Mouse (Mus musculus): ENCODE measurements around the gene Fzd1. TPM values are rescaled to one million over a fixed set of nuclear protein-coding genes. Genes with fewer than 3 reads are reported as not detected.

Gene Fzd1
- total RNA-seq (2014; rRNA removed; ENCODE audit: low replicate concordance) (31.8 and 40.2 TPM in 2 replicates), polyA plus RNA-seq (2015; fragmentation: Nextera tagmentation; extraction: Ambion mirVana) (6.1 and 7.9 TPM in 2 replicates)

- Histone ChIP-seq H3K36me3 (replicated peaks; ENCODE audit: control insufficient read depth, insufficient read depth, low read length) (peaks cover 5% of the 10 kb centered on the region; the same call in 1 of the 2 replicates), H3K4me3 (ENCODE audit: low read depth, low read length) (peak within 1 kb of the TSS; percentile 91), H3K27me3 (ENCODE audit: control insufficient read depth, insufficient read depth, low read length) (peaks cover 5% of the 10 kb centered on the region; the same call in 1 of the 2 replicates), H3K9ac (replicated peaks; ENCODE audit: low read depth, low read length) (peak within 1 kb of the TSS; percentile 95), H3K4me2 (ENCODE audit: low read depth, low read length) (peak within 1 kb of the TSS; percentile 81), H3K27ac (ENCODE audit: low read depth) (peak within 1 kb of the TSS; percentile 97), H3K9me3 (replicated peaks; ENCODE audit: control insufficient read depth, low read length) (no peaks in the 10 kb centered on the region), H3K4me1 (ENCODE audit: control insufficient read depth, insufficient read depth) (peaks cover 21% of the 10 kb centered on the region)
- ATAC-seq (ENCODE audit: insufficient read depth, low read depth) (peak; percentile 93), DNase-seq (ENCODE audit: low spot score) (peak; percentile 98)
- 0% methylated on average over 24 of the region's 33 CpGs for WGBS
- TF ChIP-seq CTCF (IDR thresholded peaks at IDR 0.05; ENCODE audit: low read depth): peak; percentile 24
- TF ChIP-seq EP300 (IDR thresholded peaks at IDR 0.05; ENCODE audit: low read depth): peak; percentile 53; the same call in 1 of the 2 replicates
These were observed at the start of gene Fzd1 for GRCm38 (mm10) chr5:4757902-4758301. TSS of gene Fzd1 (minus strand) at chr5:4758035.

- Histone ChIP-seq H3K27ac (ENCODE audit: low read depth) (no peak overlapping the region), H3K4me3 (ENCODE audit: low read depth, low read length) (no peak overlapping the region), H3K9ac (replicated peaks; ENCODE audit: low read depth, low read length) (no peak overlapping the region), H3K36me3 (replicated peaks; ENCODE audit: control insufficient read depth, insufficient read depth, low read length) (no peaks in the 10 kb centered on the region), H3K27me3 (ENCODE audit: control insufficient read depth, insufficient read depth, low read length) (no peaks in the 10 kb centered on the region), H3K4me2 (ENCODE audit: low read depth, low read length) (no peak overlapping the region), H3K4me1 (ENCODE audit: control insufficient read depth, insufficient read depth) (no peaks in the 10 kb centered on the region), H3K9me3 (replicated peaks; ENCODE audit: control insufficient read depth, low read length) (no peaks in the 10 kb centered on the region)
- TF ChIP-seq EP300 (IDR thresholded peaks at IDR 0.05; ENCODE audit: low read depth) (no peak), CTCF (IDR thresholded peaks at IDR 0.05; ENCODE audit: low read depth) (no peak)
- 79% methylated on average over 4 of the region's 4 CpGs for WGBS
- ATAC-seq (ENCODE audit: insufficient read depth, low read depth): no peak
- DNase-seq (ENCODE audit: low spot score): no peak
These were observed 47.4 kb upstream of the Fzd1 start for GRCm38 (mm10) chr5:4805228-4805627.

GRCm38 (mm10) chr5:4803708-4804107 lies 45.9 kb upstream of the Fzd1 start:
- no peak for DNase-seq (ENCODE audit: low spot score)
- Histone ChIP-seq H3K9ac (replicated peaks; ENCODE audit: low read depth, low read length) (no peak overlapping the region), H3K27ac (ENCODE audit: low read depth) (no peak overlapping the region), H3K4me1 (ENCODE audit: control insufficient read depth, insufficient read depth) (no peaks in the 10 kb centered on the region), H3K36me3 (replicated peaks; ENCODE audit: control insufficient read depth, insufficient read depth, low read length) (no peaks in the 10 kb centered on the region), H3K9me3 (replicated peaks; ENCODE audit: control insufficient read depth, low read length) (no peaks in the 10 kb centered on the region), H3K4me3 (ENCODE audit: low read depth, low read length) (no peak overlapping the region), H3K27me3 (ENCODE audit: control insufficient read depth, insufficient read depth, low read length) (no peaks in the 10 kb centered on the region), H3K4me2 (ENCODE audit: low read depth, low read length) (no peak overlapping the region)
- no peak for ATAC-seq (ENCODE audit: insufficient read depth, low read depth)
- 67% methylated on average over 5 of the region's 5 CpGs for WGBS
- no peak for TF ChIP-seq CTCF (IDR thresholded peaks at IDR 0.05; ENCODE audit: low read depth)
- no peak for TF ChIP-seq EP300 (IDR thresholded peaks at IDR 0.05; ENCODE audit: low read depth)

- ATAC-seq (ENCODE audit: insufficient read depth, low read depth) (no peak), DNase-seq (ENCODE audit: low spot score) (no peak)
- Histone ChIP-seq H3K4me2 (ENCODE audit: low read depth, low read length) (no peak overlapping the region), H3K4me1 (ENCODE audit: control insufficient read depth, insufficient read depth) (no peaks in the 10 kb centered on the region), H3K9me3 (replicated peaks; ENCODE audit: control insufficient read depth, low read length) (no peaks in the 10 kb centered on the region), H3K27me3 (ENCODE audit: control insufficient read depth, insufficient read depth, low read length) (no peaks in the 10 kb centered on the region), H3K4me3 (ENCODE audit: low read depth, low read length) (no peak overlapping the region), H3K36me3 (replicated peaks; ENCODE audit: control insufficient read depth, insufficient read depth, low read length) (no peaks in the 10 kb centered on the region), H3K9ac (replicated peaks; ENCODE audit: low read depth, low read length) (no peak overlapping the region), H3K27ac (ENCODE audit: low read depth) (no peak overlapping the region)
- no peak for TF ChIP-seq CTCF (IDR thresholded peaks at IDR 0.05; ENCODE audit: low read depth)
- no peak for TF ChIP-seq EP300 (IDR thresholded peaks at IDR 0.05; ENCODE audit: low read depth)
These were observed 44.1 kb upstream of the Fzd1 start for GRCm38 (mm10) chr5:4801971-4802370.

GRCm38 (mm10) chr5:4801096-4801850 lies 43.4 kb upstream of the Fzd1 start:
- no peaks in the 10 kb centered on the region for H3K36me3 ChIP-seq (replicated peaks; ENCODE audit: control insufficient read depth, insufficient read depth, low read length)
- ATAC-seq (ENCODE audit: insufficient read depth, low read depth): no peak

More at GRCm38 (mm10) chr5:4801096-4801850, 43.4 kb upstream of the Fzd1 start:
- DNase-seq (ENCODE audit: low spot score): no peak
- H3K4me1 ChIP-seq (ENCODE audit: control insufficient read depth, insufficient read depth): no peaks in the 10 kb centered on the region
- TF ChIP-seq CTCF (IDR thresholded peaks at IDR 0.05; ENCODE audit: low read depth) (no peak), EP300 (IDR thresholded peaks at IDR 0.05; ENCODE audit: low read depth) (no peak)
- no peak overlapping the region for H3K9ac ChIP-seq (replicated peaks; ENCODE audit: low read depth, low read length)
- H3K4me3 ChIP-seq (ENCODE audit: low read depth, low read length): no peak overlapping the region
- H3K27me3 ChIP-seq (ENCODE audit: control insufficient read depth, insufficient read depth, low read length): no peaks in the 10 kb centered on the region
- H3K27ac ChIP-seq (ENCODE audit: low read depth): no peak overlapping the region
- 76% methylated on average over 8 of the region's 8 CpGs for WGBS
- no peak overlapping the region for H3K4me2 ChIP-seq (ENCODE audit: low read depth, low read length)
- H3K9me3 ChIP-seq (replicated peaks; ENCODE audit: control insufficient read depth, low read length): no peaks in the 10 kb centered on the region

Data from heart, postnatal 0 days (tissue).